Mouse (Mus musculus) heart, postnatal 14 days (tissue): ENCODE results near the gene Lgi1. TPM values are rescaled to one million over a fixed set of nuclear protein-coding genes. Genes with fewer than 3 reads are reported as not detected.
A peak's percentile ranks its signal among the peaks of the same experiment; 100 is the strongest.

Experiments
- DNase-seq, 2 experiments: peaks; one replicate each; pipeline ENCODE4 v3.0.0; 2021 to 2022
- intact Hi-C: fragments of 180-260 bp; cut with DNase I; formaldehyde crosslinking; loops from one replicate; pipeline ENCODE4 v1.15.1; 2025
- long read RNA-seq, 2 experiments: library from polyadenylated mRNA; stranded (forward); transcript quantifications; one replicate each; pipeline ENCODE4 v2.0.0; 2021
- total RNA-seq, 2 experiments: library from RNA; stranded (reverse); gene quantifications; 2 replicates each; pipeline ENCODE4 v1.2.3; 2021

The Lgi1 gene
- 1 to 10 TPM; 1.6 to 1.8 TPM for total RNA-seq
- long read RNA-seq, experiment 1, full-length matches to known transcripts = 1 of 1 reads
- long read RNA-seq, experiment 1, partial matches to known transcripts = 0 of 1 reads
- long read RNA-seq, experiment 1, other reads (novel, unspliced or antisense) = 0 of 1 reads
- long read RNA-seq, experiment 2 = 0 reads

DNA sequence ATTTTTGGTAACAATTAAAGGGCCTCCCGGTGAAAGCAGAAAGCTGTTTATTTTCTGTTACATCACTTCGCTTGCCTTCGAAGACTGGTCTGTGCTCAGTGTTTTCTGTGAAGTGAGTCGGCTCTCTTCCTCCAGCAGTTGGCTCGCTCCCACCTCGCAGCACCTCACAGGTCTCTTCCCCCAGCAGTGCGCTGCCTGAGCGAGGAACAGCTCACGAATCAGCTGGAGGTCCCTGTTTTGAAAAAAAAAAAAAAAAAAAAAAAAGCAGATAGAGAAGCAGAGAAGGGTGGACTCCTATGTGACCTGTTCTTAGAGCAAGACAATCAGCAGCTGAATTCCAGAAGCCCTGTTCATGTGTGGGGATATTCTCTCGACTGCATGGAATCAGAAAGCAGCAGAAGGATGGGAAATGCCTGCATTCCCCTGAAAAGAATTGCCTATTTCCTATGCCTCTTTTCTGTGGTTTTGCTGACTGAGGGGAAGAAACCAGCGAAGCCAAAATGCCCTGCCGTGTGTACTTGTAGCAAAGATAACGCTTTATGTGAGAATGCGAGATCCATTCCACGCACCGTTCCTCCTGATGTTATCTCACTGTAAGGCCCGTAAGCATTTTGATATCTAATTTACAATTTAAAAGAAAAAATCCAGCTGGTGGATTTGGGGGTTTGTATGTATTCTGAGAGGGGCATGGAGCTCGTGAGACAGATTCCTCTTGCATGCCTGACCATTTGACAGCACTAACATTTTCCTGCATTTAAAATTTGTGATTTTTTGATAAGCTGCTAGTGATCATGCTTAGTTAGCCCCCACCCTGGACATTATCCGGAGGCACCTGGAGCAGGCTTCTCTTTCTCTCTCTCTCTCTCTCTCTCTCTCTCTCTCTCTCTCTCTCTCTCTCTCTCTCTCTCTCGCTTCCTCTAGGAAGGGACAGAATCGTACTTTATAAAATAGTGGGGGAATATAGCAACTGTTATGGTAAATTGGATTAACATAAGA lies at the start of gene Lgi1:
Gene Lgi1 (plus strand): TSS at position 32 of the 996 bp plus-strand sequence.
- no peak for DNase-seq
- intact Hi-C loops = no loop called here

DNA sequence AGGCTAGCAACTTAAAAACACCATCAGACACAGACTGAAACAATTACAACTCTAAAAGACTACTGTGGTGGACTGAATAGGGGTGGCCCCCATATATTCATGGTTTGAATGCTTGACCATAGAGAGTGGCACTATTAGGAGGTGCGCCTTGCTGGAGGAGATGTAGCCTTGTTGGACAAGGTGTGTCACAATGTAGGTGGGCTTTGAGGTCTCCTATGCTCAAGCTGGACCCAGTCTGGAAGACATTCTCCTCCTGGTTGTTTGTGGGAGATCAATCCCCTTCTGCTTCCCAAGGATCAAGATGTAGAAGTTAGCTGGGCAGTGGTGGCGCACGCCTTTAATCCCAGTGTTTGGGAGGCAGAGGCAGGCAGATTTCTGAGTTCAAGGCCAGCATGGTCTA lies 46.6 kb upstream of the Lgi1 start:
- intact Hi-C loops = no loop called here
- DNase-seq = no peak

DNA sequence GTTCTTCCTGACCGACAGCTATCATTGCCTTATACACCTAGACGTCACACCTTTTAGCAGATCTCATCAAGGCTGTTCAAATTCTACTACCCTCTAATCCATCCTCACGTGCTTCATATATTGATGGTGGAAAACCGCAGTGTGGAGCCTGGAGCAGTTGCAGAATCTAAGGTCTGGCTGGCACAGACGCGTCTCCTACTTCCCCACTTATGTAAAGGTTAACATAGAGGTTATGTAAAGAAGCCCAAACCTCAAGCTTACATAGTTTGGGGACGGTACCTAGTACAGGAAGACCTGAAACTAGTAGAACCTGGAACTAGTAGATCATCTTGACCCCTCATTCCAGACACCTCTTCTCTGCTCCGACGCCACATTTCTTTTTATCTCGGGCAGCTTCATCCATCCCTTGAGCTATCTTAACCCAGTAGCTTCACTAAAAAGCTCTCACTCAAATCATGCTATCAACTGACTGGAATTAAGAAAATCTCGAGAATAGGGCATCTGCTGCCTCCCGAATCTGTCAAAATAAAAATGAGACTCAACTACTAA lies 40.9 kb upstream of the Lgi1 start:
- DNase-seq = no peak
- intact Hi-C loops = no loop called here

DNA sequence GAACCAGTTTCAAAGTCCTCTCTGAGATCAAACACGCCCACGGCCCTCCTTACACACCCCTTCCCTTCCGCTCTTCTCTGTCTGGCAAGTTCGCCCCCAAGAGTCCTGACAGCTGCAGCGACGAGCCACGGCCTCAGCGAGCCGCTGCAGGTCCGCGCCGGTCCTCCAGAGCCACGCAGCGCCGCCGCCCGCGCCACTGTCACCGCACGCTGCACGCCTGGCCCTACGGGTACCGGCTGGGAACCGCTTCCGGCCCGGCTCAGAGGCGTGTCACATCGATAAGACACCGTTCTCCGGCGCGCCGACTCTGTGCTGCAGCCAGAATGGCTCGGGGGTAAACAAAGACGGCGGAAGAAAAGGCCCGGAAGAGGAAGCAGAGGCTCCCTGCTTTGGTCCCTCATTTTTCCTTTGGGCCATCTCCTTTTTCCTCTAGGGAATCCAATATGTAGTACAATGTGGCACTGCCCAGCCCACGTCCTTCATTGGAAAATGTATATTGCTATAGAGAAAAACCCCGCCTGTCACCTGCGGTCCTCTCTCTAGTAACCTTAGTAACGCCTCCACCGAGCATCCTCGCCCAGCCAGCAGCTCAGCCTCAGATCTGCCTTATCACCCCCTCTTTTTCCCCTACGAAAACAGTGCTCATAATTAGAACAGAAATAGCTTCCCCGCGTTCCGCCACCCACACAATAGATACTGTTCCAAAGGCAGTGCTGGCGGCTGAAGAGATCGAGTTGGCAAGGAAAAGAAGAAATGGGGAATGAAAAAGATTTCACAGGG lies 40.2 kb upstream of the Lgi1 start, which contains the start of gene Fra10ac1:
Gene Fra10ac1 (minus strand): TSS at position 252 of the 780 bp plus-strand sequence.
- DNase-seq = peak; percentile 89 to 92
- intact Hi-C loops = no loop called here

DNA sequence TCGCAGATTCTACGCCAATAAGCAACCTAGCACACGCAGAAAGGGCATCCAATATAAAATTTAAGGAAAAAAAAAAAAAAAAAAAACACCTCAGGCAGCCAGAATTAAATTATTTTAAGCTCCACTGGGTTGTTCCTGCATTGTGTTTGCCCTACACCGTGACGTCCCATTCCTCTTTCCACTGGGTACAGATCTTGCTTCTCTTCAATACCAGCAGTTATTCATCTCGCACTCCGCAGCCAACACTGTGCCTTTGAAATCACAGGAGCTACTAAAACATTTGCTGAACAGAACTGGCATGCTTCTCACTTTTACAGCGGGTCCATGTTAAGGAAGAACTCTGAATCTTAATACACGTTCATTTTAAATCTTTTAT lies 39.7 kb upstream of the Lgi1 start:
- intact Hi-C loops = no loop called here
- DNase-seq = no peak

DNA sequence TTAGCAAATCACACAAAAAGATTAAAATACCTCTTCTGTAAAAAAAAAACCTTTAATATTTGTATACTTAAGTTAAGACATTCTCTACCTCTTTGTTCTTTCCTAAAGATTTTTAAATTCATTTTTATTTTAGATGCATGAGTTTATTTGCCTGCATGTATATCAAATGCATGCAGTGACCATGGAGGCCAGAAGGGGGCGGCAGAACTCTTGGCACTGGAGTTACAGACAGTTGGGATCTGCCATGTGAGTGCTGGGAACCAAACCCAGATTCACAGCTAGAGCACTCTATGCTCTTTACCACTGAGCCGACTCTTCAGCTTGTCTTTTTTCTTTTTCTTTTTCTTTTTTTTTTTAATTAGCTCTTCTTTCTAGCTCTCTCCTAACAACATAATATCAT lies 35.6 kb upstream of the Lgi1 start:
- no peak for DNase-seq
- intact Hi-C loops = no loop called here

DNA sequence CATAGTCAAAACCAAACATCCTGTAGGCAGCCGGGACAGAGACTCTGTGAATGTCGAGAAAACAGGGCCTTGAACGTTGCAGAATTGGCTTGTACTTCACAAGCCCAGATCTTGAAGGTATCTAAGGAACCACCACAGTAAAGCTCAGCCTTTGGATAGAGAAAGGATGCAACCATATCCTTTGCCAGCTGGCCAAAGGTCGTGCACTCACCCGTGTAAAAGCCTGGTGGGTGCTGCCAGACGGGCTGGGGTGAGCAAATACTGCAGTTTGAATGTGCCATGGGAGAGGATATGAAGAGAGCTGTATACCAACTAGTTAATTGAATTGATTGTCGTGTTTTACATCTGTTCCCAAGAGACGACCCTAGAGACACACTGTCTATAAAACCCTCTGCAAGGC lies 32.2 kb upstream of the Lgi1 start:
- intact Hi-C loops = no loop called here
- DNase-seq = no peak

DNA sequence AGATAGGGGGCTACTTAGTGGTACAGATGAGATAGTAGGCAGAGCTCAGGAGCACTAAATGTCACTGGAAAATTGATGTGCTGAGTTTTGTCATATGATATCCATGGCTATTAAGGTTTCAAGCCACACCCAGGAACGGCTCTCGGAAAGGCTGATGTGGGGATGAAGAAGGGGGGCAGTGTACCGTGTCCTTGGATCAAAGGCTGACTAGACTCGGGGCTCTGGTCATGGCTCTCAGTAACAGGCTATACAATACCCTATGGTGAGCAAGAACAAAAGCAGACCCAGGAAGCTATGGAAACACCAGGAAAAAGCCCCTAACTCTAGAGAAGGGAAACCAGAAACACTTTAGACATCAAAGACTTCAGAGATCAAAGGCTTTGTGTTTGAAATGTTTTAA lies 31.8 kb upstream of the Lgi1 start:
- intact Hi-C loops = no loop called here
- DNase-seq = no peak

DNA sequence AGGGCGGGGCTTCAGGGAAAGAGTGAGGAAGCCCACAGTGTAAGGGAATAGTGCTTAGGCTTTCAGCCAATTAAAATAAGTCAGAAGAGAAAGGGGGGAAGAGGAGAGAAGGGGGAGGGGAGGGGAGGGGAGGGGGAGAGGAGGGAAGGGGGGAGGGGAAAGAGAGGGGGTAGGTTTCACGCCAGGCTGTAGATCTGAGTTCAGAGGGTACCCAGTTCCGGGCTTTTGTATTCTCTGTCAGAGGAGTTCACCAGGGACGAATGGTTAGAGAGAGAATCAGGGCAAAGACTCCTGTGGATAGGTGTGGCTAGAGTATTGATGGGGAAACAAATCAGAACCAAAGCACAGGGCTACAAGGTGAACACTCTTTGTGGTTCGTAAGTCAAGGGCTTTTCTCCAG lies 27.8 kb upstream of the Lgi1 start:
- DNase-seq = no peak
- intact Hi-C loops = no loop called here

DNA sequence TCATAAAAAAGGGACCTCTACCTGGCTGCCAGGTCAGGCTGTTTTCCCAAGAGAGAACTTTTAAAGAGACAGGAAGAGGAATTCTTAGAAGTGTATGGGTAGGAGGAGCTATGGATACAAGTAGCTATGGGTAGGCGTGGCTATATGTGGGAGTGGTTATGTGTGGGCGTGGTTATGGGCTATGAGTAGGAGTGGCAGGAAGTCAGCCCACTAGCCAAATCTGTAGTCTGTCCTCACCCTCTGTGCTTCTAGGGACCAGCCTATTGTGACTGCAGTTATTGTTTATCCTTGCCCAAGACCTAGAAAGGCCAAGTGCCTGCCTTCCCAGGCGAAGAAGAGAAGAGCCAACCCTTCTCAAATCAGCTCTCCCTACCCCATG lies 26.5 kb upstream of the Lgi1 start:
- intact Hi-C loops = no loop called here
- DNase-seq = no peak

DNA sequence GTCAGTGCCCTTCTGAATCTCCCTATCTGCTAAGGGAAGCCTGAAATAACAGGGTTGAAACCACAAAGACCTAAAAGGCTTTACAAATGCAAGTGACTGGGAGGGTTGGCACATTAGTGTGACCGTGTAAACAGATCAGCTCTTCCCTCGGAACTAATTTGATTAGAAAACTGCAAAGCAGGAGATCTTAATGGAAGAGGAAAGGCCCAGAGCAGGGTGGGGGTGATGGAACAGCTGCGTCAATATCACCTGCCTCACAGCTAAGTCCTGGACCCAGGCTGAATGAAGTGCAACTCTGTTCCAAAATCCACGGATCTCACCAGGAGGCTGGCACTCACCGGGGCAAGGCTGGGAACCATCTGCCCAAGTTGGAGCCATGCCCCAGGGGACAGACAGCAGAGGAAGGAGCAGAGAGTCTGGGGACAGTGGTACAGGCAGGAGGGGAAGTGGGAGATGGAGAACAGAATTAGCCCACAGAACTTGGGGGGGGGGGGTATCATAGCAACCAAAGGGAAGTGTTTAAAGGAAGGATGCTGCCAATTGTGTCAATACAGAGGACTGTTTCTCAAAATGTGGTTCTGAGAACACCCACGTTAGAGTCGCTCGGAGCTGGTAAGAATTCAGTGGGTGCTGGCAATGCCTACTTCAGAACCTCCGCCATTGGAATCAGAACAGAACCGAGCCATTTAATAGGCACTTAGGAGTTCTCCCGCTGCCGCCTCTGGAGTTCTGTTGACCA lies 26.0 kb upstream of the Lgi1 start:
- DNase-seq = no peak
- intact Hi-C loops = no loop called here

DNA sequence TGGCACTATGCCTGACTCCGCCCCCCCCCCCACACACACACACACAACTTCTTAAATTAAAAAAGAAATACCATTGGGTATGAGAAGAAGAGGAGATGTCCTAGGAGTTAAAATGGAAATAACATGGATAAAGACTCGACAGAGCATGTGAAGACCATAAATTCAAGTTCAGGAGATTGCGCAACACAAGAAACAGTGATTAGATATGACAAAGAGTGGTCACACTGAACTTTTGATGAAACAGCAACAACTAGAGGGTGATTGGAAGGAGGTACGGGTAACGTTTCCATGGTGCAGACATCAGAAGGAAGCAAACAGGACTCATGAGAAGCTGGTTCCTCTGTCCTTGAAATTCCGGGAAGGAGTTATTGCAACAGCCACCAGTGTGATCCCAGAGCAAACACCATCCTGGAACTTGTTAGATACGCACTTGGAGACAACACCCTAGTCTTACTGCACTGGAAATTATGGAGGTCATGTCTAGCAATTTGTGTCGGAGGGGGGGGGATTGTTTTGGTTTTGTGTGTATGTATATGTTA lies 22.0 kb upstream of the Lgi1 start:
- intact Hi-C loops = no loop called here
- no peak for DNase-seq

DNA sequence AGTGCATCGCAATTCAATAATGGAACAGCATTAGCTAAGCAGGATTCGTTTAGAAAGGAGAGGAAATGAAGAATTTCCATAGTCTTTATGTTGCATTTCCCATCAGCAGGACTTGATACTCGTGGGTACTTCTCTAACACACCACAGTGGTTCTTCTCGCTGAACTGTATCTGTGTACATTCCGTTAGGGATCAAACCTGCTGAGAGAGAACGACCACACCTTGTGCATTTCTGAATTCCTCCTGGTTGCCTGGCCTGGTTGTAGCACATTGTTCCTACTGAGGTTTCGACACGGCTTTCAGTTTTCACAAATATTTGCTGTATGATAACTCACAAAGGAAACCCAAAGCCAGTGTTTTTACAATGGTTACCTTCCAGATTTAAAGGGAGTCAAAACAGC lies 19.6 kb upstream of the Lgi1 start:
- intact Hi-C loops = no loop called here
- DNase-seq = no peak

DNA sequence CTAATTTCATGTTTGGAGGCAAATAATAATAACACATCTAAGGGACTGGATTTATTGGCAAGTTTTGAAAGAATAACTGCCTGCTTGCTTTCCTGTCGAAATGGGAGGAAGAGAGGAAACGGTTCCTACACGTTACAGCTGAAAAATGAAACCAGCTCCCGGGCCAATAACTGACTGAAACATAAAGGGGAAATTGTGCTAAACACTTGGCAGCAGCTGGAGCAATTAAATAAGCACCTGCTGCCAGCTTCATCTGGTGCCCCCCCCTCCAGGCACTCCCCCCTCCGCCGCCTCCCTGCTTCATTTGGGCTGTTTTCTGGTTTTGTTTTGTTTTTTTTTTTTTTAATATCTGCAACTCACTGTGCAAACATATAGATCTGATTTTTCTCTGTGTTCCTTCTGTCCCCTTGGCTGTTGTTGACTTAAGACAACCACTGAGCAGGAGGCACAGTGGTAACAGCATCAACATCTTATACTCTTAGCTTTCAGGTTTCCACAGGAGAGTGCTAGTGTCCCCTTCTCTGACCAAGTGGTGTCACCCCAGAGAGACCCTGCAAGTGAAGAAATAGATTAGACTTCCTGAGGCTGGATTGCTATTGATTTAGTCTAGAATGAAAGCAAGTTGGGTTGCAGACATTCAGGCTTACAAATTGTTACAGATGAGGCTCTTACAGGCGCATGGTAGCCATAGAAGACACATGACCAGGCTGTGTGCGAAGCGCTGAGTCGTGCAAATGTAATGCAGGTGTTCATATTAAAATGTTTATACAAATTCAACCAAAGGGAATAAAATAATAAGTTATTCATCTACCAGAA lies 18.8 kb upstream of the Lgi1 start:
- intact Hi-C loops = no loop called here
- DNase-seq = no peak

DNA sequence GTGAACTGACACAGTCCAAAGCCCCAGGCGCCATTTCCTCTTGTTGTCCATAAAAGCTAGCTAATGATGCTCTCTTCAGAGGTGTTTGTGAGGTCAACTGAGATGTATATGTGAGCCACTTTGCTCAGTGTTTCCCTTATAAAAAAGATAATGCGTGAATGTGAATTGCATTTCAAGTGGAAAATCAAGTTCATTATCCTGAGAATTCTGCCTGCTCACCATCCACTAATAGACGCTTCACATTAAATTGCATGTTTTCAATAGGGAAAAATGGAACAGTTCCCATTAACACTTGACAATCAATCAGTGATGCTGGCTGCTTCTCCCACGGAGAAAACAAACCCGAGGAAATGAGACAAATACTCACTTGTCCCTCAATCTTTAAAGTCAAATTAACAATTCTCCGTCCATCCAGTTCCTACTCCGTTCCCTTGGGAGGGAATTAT lies 18.1 kb upstream of the Lgi1 start:
- intact Hi-C loops = no loop called here
- no peak for DNase-seq

DNA sequence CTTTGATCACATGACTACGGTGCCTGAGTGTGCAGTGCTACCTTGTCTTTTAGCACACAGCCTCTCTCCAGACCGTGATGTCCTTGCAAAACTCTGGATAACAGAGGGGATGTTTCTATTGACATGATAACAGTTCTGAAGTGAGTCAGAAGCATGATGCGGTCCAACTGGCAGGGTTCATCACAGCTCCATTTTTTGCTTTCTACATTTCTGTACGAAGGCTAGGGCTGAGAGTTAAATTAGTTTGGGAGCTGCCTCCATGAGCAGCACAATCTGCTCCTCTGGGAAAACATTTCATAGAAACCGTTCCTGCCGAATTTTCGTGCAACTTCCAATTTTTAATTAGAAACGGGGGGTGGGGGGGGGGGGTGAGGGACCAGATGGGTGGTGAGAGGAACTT lies 14.7 kb upstream of the Lgi1 start:
- no peak for DNase-seq

DNA sequence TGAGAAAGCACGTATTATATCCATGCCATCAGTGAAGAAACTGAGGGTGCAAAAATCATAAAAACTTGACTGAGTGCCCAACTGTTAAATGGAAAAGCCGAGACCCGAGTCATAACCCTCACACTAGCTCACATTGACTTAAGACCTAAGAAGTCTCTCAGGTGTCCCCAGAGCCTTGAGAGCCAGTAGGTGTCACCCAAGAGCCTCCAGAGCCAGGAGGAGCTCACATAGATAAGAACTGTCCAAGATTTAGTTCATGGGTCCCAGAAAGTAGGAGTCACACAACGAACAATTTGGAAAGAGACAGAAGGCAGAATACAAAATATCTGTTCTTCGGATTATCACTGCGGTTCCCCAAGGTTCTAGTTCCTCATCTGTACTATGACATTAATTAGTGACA lies 10.5 kb upstream of the Lgi1 start:
- DNase-seq = peak; percentile 36 to 52
- intact Hi-C loops = loop anchor here (1.0 to 5.0 kb wide), 2 partner anchors 69 to 99 kb away; no protein-coding TSS in a partner anchor

More for the DNA sequence above, 14.7 kb upstream of the Lgi1 start:
- intact Hi-C loops = loop anchor here (5.0 kb wide), 1 partner anchor 103 kb away; no protein-coding TSS in a partner anchor

DNA sequence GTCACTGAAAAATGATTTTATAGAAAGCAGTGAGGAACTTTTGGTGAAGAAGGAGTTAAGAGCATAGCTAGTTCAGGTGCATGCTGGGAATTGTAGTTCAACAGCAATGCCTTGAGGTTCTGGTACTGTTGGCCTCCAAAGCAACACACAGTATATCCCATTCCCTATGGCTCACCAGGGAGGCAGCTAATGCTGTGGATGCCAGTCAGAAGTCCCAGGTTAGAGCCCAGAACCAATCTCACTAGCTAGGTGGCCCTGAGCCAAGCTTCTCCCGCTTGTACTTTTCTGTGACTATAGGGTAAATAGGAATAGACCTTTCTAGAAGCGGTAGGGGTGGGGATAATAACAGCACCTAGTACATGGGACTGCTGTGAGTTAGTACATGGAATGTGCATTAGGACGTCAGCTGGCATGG lies 5.7 kb upstream of the Lgi1 start:
- intact Hi-C loops = no loop called here
- no peak for DNase-seq

DNA sequence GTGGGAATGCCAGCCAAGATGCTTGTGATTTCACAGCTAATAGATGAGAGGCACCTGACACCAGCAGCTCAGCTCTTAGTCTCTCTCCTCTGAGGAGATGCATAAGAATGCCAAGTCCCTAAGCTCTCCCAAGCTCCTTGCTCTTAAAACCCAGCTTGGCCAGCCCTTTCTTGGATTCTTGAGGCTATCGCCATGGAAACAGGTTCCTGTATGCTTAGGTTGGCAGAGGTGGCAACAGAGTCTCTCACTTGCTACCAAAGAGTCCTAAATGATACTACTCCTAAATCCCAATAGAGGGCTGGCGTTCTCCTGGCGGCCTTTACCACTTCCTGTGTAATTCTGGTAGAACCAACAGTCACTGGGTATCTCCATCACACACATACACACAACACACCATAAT lies 4.9 kb upstream of the Lgi1 start:
- no peak for DNase-seq
- intact Hi-C loops = no loop called here
